Mouse (Mus musculus) layer of hippocampus, adult 8-10 months (tissue): Measurements from ENCODE around the gene Pla2g4b. TPM values are rescaled to one million over a fixed set of nuclear protein-coding genes. Genes with fewer than 3 reads are reported as not detected.

ENCODE experiments used
- DNase-seq, 2 experiments: peaks; one replicate each; pipeline ENCODE4 v3.0.0; 2022; ENCODE audit warnings: low spot score in 2 of 2
- total RNA-seq, 4 experiments: library from RNA; stranded (reverse); gene quantifications; 2 replicates each; pipeline ENCODE4 v1.2.4; 2022

Gene Pla2g4b
- total RNA-seq, 4 experiments from 2014 or later = 1.4 to 5.6 (median 3.5) TPM

DNA sequence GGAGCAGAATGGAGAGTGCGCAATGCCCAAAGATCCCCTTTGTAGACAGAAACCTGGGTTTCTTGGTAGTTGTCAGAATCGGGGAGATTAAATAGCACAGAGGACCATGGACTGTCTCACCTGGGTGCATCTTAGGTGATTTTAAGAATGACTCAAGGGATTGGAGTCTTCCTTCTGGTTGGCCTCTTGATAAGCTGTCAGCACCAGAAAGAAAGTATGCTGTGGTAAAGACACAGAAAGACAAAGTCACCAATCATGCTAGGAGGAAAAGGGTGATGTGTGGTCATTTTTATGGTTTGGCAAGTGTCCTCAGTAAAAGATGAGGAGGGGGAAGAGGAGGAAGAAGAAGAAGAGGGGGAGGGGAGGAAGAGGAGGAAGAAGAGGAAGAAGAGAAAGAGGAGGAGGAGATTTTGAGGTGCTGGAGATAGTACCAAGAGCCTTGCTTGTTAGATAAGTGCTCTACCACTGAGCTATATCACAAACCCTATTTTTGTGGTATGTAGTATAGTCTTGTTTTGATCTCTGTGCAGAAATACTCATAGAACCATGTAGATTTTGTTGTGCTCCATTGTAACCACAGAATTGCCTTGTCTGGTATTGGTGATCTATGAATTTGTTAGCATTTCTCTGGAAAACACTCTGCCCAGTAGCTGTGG is 19.3 kb upstream of the Pla2g4b start:
- no peak for DNase-seq

- no peak for DNase-seq
Observed at GRCm38 (mm10) chr2:120015882-120016281, 17.3 kb upstream of the Pla2g4b start.

DNA sequence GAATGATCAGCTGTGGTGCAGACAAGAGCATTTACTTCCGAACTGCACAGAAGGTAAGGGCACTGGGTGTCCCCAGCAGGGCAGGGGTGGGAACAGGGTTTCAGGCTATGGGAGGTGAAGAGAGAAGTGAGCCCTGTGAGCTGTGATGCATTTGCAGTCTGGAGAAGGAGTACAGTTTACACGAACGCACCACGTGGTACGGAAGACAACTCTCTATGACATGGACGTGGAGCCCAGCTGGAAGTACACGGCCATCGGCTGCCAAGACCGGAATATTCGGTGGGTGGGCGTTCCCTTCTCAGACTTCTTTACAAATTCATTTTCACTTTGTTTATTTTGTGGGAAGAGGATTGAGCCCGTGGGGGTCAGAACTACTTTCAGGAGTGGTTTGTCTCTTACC is 15.6 kb upstream of the Pla2g4b start:
- DNase-seq = no peak

DNA sequence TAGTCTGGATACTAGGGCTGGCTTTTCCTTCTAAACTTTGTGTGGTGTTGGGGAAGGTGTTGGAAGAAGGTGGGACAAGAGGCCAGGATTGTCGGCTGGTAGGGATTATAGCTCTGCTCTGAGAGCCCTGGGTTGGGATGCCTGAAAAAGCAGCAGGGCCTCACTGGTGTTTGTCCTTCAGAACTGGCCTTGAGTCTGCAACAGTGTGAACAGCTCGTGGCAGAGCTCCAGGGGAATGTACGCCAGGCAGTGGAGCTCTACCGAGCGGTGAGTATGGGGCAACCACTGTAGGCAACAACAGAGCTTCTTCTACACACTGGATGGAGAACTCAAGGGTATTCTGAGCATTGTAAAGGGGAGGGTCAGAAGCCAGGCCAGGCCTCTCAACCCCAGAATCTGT is 8.9 kb upstream of the Pla2g4b start:
- no peak for DNase-seq

DNA sequence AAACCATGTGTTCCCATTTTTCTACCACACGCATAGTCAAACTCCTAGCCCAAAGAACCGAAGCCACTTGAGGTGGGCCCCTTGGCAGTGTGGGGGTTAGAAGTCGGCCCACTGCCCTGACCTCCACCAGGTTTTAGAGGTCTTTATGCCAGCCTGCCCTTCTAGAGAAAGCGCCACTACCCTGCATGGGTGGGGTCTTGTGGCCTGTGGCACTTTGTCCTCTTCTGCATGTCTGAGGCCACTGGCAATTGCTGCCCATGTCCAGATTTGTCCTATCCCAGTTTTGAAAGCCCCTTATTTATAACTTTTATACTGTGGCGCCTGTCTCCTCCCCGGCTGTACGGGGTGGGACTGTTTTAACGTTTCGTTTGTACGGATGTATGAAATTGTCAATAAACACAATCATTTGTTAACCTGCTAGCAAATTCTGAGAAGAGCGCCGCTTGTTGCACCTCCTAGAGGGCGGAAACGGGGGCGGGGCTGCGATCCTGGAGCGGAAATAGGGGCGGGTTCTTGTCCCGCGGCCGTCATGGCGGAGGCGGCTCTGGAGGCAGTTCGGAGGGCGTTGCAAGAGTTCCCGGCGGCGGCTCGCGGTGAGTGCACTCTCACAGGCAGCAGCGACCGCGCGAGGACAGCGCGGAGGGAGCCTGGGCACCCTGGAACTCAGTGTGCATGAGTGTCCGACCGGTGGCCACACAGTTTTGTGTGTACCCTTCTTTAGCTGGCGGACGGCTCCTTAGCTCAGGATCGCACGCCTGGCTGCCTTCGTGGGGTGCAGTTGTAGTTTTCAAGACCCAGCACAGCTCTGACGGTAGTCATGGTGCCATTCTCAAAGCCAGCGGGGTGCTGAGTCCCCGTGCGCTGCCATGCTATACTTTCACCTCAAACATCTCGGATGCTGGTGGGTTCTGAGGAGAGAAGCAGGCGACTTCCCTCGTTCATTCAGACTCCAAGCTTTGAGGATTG is 6.0 kb upstream of the Pla2g4b start, which contains the start of the genes Jmjd7 and Gm28042:
Gene Jmjd7 (plus strand): TSS at position 500 of the 966 bp plus-strand sequence.
Gene Gm28042 (plus strand): TSS at position 510 of the 966 bp plus-strand sequence.
- DNase-seq = peak; percentile 77 to 83

GRCm38 (mm10) chr2:120027950-120028331 is 5.3 kb upstream of the Pla2g4b start:
- DNase-seq = no peak

DNA sequence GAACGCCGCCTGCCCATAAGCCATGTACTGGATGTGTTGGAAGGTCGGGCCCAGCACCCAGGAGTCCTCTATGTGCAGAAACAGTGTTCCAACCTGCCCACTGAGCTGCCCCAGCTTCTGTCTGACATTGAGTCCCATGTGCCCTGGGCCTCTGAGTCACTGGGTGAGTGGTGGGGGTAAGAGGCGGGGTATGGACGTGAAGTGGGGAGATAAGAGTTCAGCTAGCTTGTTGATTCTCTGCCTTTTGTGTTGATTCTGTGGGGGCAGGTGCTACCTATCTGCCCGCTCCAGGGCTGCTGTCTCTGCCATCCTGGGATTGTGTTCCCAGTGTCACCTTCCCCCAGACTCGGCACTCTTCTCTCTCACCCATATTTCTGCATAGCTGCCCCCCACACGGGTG is 2.8 kb upstream of the Pla2g4b start:
- DNase-seq = no peak

- DNase-seq = no peak
Observed at GRCm38 (mm10) chr2:120033726-120034125, 509 bp downstream of the Pla2g4b start.

- DNase-seq = no peak
Observed at GRCm38 (mm10) chr2:120037744-120038143, 4.5 kb downstream of the Pla2g4b start.

- DNase-seq = no peak
Observed at GRCm38 (mm10) chr2:120040991-120041390, 7.8 kb downstream of the Pla2g4b start.

DNA sequence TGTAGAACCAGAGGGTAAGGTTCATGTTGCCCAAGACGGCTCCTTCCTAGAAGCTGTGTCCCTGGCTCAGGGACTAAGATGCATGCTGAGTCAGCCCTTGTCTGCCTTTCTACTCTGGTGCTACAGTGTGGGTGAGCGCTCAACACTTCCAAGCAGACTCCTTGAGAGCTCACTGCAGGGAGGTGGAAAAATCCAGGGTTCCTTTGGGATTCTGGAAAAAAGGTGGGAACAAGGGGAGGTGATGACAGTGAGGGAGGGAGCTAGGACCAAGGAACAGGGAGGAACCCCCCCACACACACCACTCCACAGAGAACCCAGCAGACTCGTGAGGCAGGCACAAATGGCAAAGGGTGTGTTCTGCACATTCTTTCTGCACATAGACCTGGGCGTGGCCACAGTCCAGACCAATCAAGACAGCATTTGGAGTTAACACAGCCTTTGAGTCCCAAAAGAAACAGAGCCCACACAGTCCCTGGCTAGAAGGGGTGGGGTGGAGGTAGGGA is 10.9 kb downstream of the Pla2g4b start:
- DNase-seq = no peak

GRCm38 (mm10) chr2:120044676-120045075 is 11.5 kb downstream of the Pla2g4b start:
- no peak for DNase-seq

DNA sequence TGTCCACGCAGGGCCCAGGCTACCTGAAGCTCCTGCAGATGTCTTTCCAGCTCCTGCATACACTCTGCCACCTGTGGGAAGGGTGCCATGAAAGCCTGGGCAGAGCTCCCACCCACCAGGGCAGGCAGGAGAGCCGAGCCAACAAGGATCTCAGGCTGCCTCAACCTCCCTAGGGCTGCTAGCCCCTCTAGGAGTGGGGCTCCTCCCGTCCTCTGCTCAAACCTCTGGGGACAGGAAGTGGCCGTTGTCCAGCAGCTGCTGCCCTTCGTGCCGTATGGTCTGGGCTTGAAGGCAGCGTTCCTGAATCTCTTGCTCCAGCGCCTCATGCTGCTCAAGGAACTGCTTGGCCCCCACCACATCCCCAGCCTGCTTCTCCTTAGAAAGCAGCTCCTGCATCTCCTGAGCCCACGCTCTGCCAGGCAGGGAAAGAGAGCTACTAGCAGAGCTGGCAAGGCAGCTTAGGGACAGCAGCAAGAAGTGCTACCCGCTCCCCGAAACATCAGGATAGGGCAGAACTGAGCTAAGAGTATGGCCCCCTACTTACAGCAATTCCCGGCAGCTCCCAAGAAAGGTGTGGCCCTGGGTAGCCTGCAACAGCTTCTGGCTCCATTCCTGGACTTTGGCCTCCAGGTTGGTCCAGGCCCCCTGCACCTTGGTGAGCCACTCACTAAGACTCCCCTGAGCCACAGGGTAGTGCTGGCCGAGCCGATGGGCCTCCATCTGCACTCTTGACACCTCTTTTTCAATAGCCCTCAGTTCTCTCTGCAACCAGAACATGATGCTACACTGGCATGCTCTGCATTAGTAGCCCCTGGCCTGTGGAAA is 13.5 kb downstream of the Pla2g4b start:
- peak in 1 of 2 experiments; percentile 37 for DNase-seq

GRCm38 (mm10) chr2:120048173-120048572 is 15.0 kb downstream of the Pla2g4b start:
- DNase-seq = no peak

GRCm38 (mm10) chr2:120049632-120050274 is 16.5 kb downstream of the Pla2g4b start:
- DNase-seq = no peak

DNA sequence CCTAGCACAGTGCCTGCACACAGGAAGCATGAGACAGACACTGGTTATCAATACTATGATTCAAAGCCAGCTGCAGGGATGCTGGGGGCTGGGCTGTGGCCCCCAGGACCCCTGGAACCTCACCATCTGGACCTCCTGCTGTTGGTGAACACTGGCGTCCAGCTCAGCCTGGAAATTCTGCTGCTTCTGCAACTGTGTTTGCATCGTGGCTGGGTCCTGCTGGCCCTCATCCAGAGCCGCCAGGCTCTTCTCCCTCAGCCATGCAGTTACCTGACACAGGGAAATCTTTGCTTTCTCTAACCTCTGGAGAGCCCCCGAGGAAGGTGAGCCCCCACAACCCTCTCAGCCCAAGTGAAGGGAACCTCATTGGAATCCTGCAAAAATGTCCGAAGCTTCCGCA is 18.2 kb downstream of the Pla2g4b start:
- DNase-seq = no peak

- DNase-seq = no peak
Observed at GRCm38 (mm10) chr2:120054771-120055552, 21.7 kb downstream of the Pla2g4b start.

- DNase-seq = no peak
Observed at GRCm38 (mm10) chr2:120055923-120056322, 22.7 kb downstream of the Pla2g4b start.

DNA sequence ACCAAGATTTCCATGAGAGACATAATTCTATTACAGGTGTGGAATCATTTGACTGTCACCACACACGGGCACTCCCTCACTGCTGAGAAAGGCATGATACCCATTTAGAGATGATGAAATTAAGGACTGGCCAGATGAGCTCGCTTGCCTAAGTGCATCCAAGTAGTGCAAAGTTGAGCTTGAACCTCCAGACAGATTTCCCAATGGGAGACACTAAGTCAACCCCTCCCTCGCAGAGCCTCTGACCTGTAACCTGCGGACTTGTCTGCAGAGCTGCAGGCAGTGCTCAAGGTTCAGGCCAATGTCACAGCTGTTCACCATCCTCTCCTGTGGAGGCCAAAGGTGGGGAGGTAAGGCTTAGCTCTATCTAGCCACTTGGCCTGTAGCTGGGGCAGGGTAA is 25.6 kb downstream of the Pla2g4b start:
- DNase-seq = no peak

DNA sequence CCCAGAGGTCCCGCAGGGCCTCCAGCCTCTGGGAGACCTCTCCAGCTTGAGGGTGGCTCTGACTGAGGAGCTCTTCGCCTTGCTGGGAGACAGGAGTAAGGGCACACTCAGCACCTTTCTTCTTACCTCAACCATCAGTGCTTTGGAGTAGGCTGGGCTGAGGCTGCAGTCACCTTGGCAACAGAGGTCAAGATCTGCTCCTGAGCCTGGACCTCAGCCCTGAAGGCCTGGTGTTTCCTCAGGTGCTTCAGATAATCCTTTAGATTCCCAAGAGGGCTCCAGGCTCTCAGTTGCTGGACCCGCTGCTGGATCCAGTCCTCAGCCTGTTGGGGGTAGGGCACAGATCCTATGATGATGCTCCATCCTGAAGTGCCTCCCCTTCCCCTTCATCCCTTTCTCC is 26.2 kb downstream of the Pla2g4b start:
- no peak for DNase-seq
